Mouse (Mus musculus) cerebellum, adult 2 months (tissue): ENCODE results near the gene Ap3m1. TPM values are rescaled to one million over a fixed set of nuclear protein-coding genes. Genes with fewer than 3 reads are reported as not detected.

Experiments
- DNase-seq, 2 experiments: peaks; one replicate each; pipeline ENCODE4 v3.0.0; 2021
- H3K27ac ChIP-seq: fragments of 200-500 bp; 2 replicates; pipeline ENCODE4 v1.5.1; 2012; ENCODE audit warnings: low read length, control low read depth, inconsistent platforms; ENCODE audit not compliant: insufficient read depth
- H3K27me3 ChIP-seq: fragments of 200-500 bp; 2 replicates; pipeline ENCODE4 v1.6.1; 2012; ENCODE audit warnings: inconsistent platforms, mild to moderate bottlenecking, low read length, moderate library complexity; ENCODE audit not compliant: control insufficient read depth, insufficient read depth
- H3K4me1 ChIP-seq: fragments of 200-500 bp; 2 replicates; pipeline ENCODE4 v1.6.1; 2011; ENCODE audit warnings: low read length; ENCODE audit not compliant: control insufficient read depth, insufficient read depth
- H3K4me3 ChIP-seq: fragments of 200-500 bp; replicated peaks from 2 replicates; pipeline ENCODE3; 2011; ENCODE audit warnings: mild to moderate bottlenecking, low read depth, low read length, control low read depth; ENCODE audit not compliant: insufficient read depth
- CTCF ChIP-seq: fragments of 200-500 bp; IDR thresholded peaks from 2 replicates; pipeline ENCODE4 v1.5.1; 2011; ENCODE audit warnings: low read depth, mild to moderate bottlenecking, control low read depth, low read length, moderate library complexity, borderline replicate concordance; ENCODE audit not compliant: insufficient read depth
- POLR2A ChIP-seq: fragments of 200-500 bp; IDR thresholded peaks from 2 replicates; pipeline ENCODE4 v1.6.1; 2011; ENCODE audit warnings: low read length, control low read depth, borderline replicate concordance; ENCODE audit not compliant: insufficient read depth
- WGBS: fragments of 180-500 bp; shearing (Covaris S2); methylation state at CpG from one replicate; pipeline ENCODE4 v1.1.7; 2018; 5-methylcytosine and 5-hydroxymethylcytosine counted together
- polyA plus RNA-seq: library from polyadenylated mRNA; depleted of rRNA; stranded (reverse); fragments of >200 nt; gene quantifications from 2 replicates; pipeline ENCODE4 v1.2.3, GENCODE M21; 2012; rRNA removed

Ap3m1 gene
- polyA plus RNA-seq, 1 experiment: 66.0 TPM

- 46% methylated on average over 3 of the region's 3 CpGs for WGBS
Measured at GRCm38 (mm10) chr14:20994475-20994874, 57.8 kb downstream of the Ap3m1 start.

GRCm38 (mm10) chr14:20993067-20993691 lies 59.1 kb downstream of the Ap3m1 start:
- WGBS: 46% methylated on average over 3 of the region's 3 CpGs
- DNase-seq: peak; percentile 31 to 32
- TF ChIP-seq POLR2A: no peak
- TF ChIP-seq CTCF: peak; percentile 48; the same call in 1 of the 2 replicates
- no peaks in the 10 kb centered on the region for H3K27me3 ChIP-seq
- no peak overlapping the region for H3K27ac ChIP-seq
- H3K4me3 ChIP-seq: no peak overlapping the region
- H3K4me1 ChIP-seq: no peaks in the 10 kb centered on the region

More at GRCm38 (mm10) chr14:20994475-20994874, 57.8 kb downstream of the Ap3m1 start:
- Histone ChIP-seq H3K4me3 (no peak overlapping the region), H3K27ac (no peak overlapping the region), H3K4me1 (no peaks in the 10 kb centered on the region), H3K27me3 (no peaks in the 10 kb centered on the region)
- TF ChIP-seq POLR2A: no peak
- no peak for TF ChIP-seq CTCF
- DNase-seq: no peak

GRCm38 (mm10) chr14:20991492-20991891 lies 60.8 kb downstream of the Ap3m1 start:
- no peak for DNase-seq
- 96% methylated on average over 1 of the region's 1 CpGs for WGBS
- TF ChIP-seq POLR2A (no peak), CTCF (no peak)
- Histone ChIP-seq H3K4me1 (no peaks in the 10 kb centered on the region), H3K27ac (no peak overlapping the region), H3K27me3 (no peaks in the 10 kb centered on the region), H3K4me3 (no peak overlapping the region)

- Histone ChIP-seq H3K4me3 (no peak overlapping the region), H3K4me1 (no peaks in the 10 kb centered on the region), H3K27ac (no peak overlapping the region), H3K27me3 (no peaks in the 10 kb centered on the region)
- 64% methylated on average over 3 of the region's 3 CpGs for WGBS
- TF ChIP-seq CTCF (no peak), POLR2A (no peak)
- DNase-seq: no peak
Measured at GRCm38 (mm10) chr14:20985482-20985881, 66.8 kb downstream of the Ap3m1 start.

GRCm38 (mm10) chr14:20983832-20984231 lies 68.5 kb downstream of the Ap3m1 start:
- H3K4me1 ChIP-seq: no peaks in the 10 kb centered on the region
- WGBS: 33% methylated on average over 2 of the region's 2 CpGs
- H3K4me3 ChIP-seq: no peak overlapping the region
- H3K27ac ChIP-seq: no peak overlapping the region
- peak; percentile 48 to 65 for DNase-seq
- TF ChIP-seq POLR2A: no peak
- no peaks in the 10 kb centered on the region for H3K27me3 ChIP-seq

Other genes with a start within 250 kb of the Ap3m1 start
- gene Plau, start 215.8 kb downstream of the Ap3m1 start, polyA plus RNA-seq: 0.90 and 1.1 TPM in 2 replicates
- gene Vcl, start 123.1 kb downstream of the Ap3m1 start, polyA plus RNA-seq: 23.9 and 26.7 TPM in 2 replicates
- gene Adk, start 66 bp upstream of the Ap3m1 start, polyA plus RNA-seq: 66.2 and 69.0 TPM in 2 replicates